Mouse (Mus musculus): ENCODE data around the gene Shprh.
"Not testable (repeated sequence)": the region's sequence is repeated elsewhere in the genome, so short reads cannot be mapped to it uniquely, and the experiment has no call there.

The Shprh gene

GRCm38 (mm10) chr10:11148884-11149741 lies at the start of gene Shprh:
Gene Shprh, plus strand, starts transcription at chr10:11149427.
- peak; percentile 96 to 98 for DNase-seq (ENCODE audit: low spot score in 2 of 2)

GRCm38 (mm10) chr10:11121781-11122180 lies 27.4 kb upstream of the Shprh start:
- no peak for DNase-seq (ENCODE audit: low spot score in 2 of 2)

GRCm38 (mm10) chr10:11145580-11145979 lies 3.6 kb upstream of the Shprh start:
- DNase-seq (ENCODE audit: low spot score in 2 of 2): no peak

- no peak for DNase-seq (ENCODE audit: low spot score in 2 of 2)
These were observed 781 bp upstream of the Shprh start for GRCm38 (mm10) chr10:11148446-11148845.

GRCm38 (mm10) chr10:11149742-11150125 lies 507 bp downstream of the Shprh start:
- DNase-seq (ENCODE audit: low spot score in 2 of 2): no peak

- no peak for DNase-seq (ENCODE audit: low spot score in 2 of 2)
These were observed 2.4 kb downstream of the Shprh start for GRCm38 (mm10) chr10:11151644-11152043.

GRCm38 (mm10) chr10:11157039-11157438 lies 7.8 kb downstream of the Shprh start:
- no peak for DNase-seq (ENCODE audit: low spot score in 2 of 2)

GRCm38 (mm10) chr10:11164537-11164936 lies 15.3 kb downstream of the Shprh start:
- no peak for DNase-seq (ENCODE audit: low spot score in 2 of 2)

- DNase-seq (ENCODE audit: low spot score in 2 of 2): no peak
These were observed 21.0 kb downstream of the Shprh start for GRCm38 (mm10) chr10:11170252-11170651.

- DNase-seq (ENCODE audit: low spot score in 2 of 2): no peak
These were observed 22.4 kb downstream of the Shprh start for GRCm38 (mm10) chr10:11171615-11172014.

GRCm38 (mm10) chr10:11172519-11172918 lies 23.3 kb downstream of the Shprh start:
- DNase-seq (ENCODE audit: low spot score in 2 of 2): no peak

GRCm38 (mm10) chr10:11175801-11176482 lies 26.7 kb downstream of the Shprh start:
- DNase-seq (ENCODE audit: low spot score in 2 of 2): no peak

- no peak for DNase-seq (ENCODE audit: low spot score in 2 of 2)
These were observed 30.9 kb downstream of the Shprh start for GRCm38 (mm10) chr10:11180077-11180476.

- DNase-seq (ENCODE audit: low spot score in 2 of 2): no peak
These were observed 48.1 kb downstream of the Shprh start for GRCm38 (mm10) chr10:11197341-11197740.

GRCm38 (mm10) chr10:11198346-11198745 lies 49.1 kb downstream of the Shprh start:
- no peak for DNase-seq (ENCODE audit: low spot score in 2 of 2)

- no peak for DNase-seq (ENCODE audit: low spot score in 2 of 2)
These were observed 50.8 kb downstream of the Shprh start for GRCm38 (mm10) chr10:11199980-11200379.

- not testable (repeated sequence) for DNase-seq (ENCODE audit: low spot score in 2 of 2)
These were observed 56.7 kb downstream of the Shprh start for GRCm38 (mm10) chr10:11205883-11206282.

- no peak for DNase-seq (ENCODE audit: low spot score in 2 of 2)
These were observed 59.4 kb downstream of the Shprh start for GRCm38 (mm10) chr10:11208670-11209069.

- DNase-seq (ENCODE audit: low spot score in 2 of 2): no peak
These were observed 62.8 kb downstream of the Shprh start for GRCm38 (mm10) chr10:11212003-11212402.

GRCm38 (mm10) chr10:11226442-11226841 lies 77.2 kb downstream of the Shprh start:
- DNase-seq (ENCODE audit: low spot score in 2 of 2): no peak

- no peak for DNase-seq (ENCODE audit: low spot score in 2 of 2)
These were observed 80.4 kb downstream of the Shprh start for GRCm38 (mm10) chr10:11229545-11230178.

GRCm38 (mm10) chr10:11233208-11233607 lies 84.0 kb downstream of the Shprh start:
- DNase-seq (ENCODE audit: low spot score in 2 of 2): no peak

- DNase-seq (ENCODE audit: low spot score in 2 of 2): not testable (repeated sequence)
These were observed 93.8 kb downstream of the Shprh start for GRCm38 (mm10) chr10:11242988-11243387.
